Mouse (Mus musculus) adrenal gland, postnatal 0 days (tissue): ENCODE results near the gene Furin. TPM values are rescaled to one million over a fixed set of nuclear protein-coding genes. Genes with fewer than 3 reads are reported as not detected.

Source experiments
- polyA plus RNA-seq: library from polyadenylated mRNA; unstranded; fragments of >200 nt; fragmentation: Nextera tagmentation; extraction: Ambion mirVana; gene quantifications from 2 replicates; pipeline ENCODE4 v1.2.1, GENCODE M21; 2015

Gene Furin
- 15.9 and 30.9 TPM in 2 replicates for polyA plus RNA-seq

GRCm38 (mm10) chr7:80405188-80405695 lies at the start of gene Furin:
Furin (minus strand) TSS chr7:80405436.

DNA sequence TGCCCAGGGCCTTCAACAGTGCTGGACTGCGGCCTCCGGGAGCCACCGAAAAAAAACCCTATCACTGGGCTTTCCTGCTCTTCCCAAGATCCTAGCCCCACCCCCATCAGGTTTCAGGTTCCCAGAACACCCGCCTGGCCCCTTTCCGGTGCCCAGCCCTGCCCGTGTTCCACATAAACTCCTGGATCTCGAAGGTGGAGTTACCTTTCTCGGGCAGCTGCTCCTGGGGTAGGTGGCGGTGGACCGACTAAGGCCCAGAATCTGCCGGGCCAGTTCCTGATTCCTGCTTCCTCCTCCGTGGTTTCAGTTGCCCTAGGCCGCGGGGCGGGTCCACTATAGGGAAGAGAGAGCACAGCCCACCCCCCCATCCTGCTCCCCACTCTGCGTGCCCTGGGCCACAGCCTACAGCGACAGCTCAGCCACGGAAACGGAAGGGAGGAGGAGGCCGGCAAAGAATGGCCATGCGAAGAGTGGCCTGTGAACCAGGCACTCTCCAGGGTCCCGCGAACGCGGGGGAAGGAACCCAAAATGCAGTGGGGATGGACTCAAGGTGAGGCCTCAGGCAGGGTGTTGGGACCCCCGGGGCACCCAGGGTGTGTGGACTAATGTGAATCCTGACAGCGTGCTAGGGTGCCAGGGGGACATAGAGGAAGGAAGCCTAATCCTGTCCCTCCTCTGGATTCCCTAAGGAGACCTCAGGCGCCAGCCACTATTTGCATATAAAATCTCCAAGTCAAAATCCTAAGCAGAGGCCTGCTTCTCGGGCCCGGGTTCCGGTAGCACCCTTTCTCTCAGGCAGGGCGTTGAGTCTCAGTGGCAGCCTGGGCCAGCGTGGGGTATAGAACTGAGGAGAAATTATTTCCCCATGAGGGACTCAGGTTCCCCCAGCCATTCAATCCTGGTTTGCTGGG lies 17.3 kb downstream of the Furin start, which contains the start of gene Fes:
Fes (minus strand) TSS at position 314 of the 911 bp plus-strand sequence.

GRCm38 (mm10) chr7:80371041-80371751 lies 34.0 kb downstream of the Furin start, which contains the start of gene Man2a2:
Man2a2 (minus strand) TSS chr7:80371375.

DNA sequence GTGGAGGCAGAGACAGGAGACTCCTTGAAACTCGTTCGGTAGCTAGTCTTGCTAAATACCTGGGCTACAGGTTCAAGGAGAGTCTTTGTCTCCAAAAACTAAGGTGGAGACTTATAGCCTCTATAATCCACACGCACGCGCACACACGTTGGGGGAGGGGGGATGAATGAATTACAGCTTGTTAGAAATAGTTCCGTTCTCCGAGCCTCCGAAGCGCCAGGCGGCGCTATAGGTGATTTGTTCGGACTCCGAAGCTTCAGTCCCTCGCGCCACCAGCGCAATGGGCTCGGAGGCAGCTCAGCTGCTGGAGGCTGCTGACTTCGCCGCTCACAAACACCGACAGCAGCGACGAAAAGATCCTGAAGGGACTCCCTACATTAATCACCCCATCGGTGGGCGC lies 62.4 kb downstream of the Furin start, which contains the start of gene Hddc3:
Hddc3 (plus strand) TSS at position 247 of the 400 bp plus-strand sequence.

DNA sequence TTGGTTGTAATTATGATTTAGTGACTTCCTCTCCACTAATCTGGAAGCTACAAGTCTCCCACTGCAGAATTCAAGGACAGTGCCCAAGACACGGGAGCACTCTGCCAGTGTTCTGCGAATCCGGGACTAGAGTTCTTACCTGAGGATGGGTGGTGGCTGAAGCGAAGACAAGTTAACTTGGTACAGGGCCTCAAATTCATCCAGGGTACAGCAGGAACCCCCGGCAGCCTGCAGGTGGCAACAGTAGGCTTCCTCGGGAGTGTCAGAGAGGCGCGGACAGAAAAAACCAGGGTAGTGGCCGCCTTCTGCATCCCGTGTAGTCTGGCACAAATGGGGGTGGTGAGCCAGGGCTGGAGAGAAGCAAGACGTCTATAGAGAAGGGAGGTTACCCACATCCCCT lies 64.4 kb downstream of the Furin start, which contains the start of gene Unc45a:
Unc45a (minus strand) TSS at position 213 of the 400 bp plus-strand sequence.

Other genes with a start within 250 kb of the Furin start
- 15.1 and 26.1 TPM in 2 replicates for gene Sema4b, start 218.6 kb downstream of the Furin start, polyA plus RNA-seq
- 69.0 and 96.2 TPM in 2 replicates for gene Cib1, start 172.6 kb downstream of the Furin start, polyA plus RNA-seq
- 3.1 and 3.8 TPM in 2 replicates for gene Gdpgp1, start 172.6 kb downstream of the Furin start, polyA plus RNA-seq
- gene Ttll13, start 159.1 kb downstream of the Furin start, polyA plus RNA-seq = 1.5 and 2.5 TPM in 2 replicates
- 58.0 and 82.2 TPM in 2 replicates for gene Ngrn, start 144.2 kb downstream of the Furin start, polyA plus RNA-seq
- gene Vps33b, start 135.8 kb downstream of the Furin start, polyA plus RNA-seq = 7.8 and 11.2 TPM in 2 replicates
- 30.0 and 34.1 TPM in 2 replicates for gene Prc1, start 111.0 kb downstream of the Furin start, polyA plus RNA-seq
- gene Rccd1, start 81.0 kb downstream of the Furin start, polyA plus RNA-seq = 3.2 and 6.4 TPM in 2 replicates
- gene Unc45a, start 64.4 kb downstream of the Furin start, polyA plus RNA-seq = 23.6 and 27.4 TPM in 2 replicates
- gene Hddc3, start 62.3 kb downstream of the Furin start, polyA plus RNA-seq = 17.7 and 19.8 TPM in 2 replicates
- 12.8 and 18.1 TPM in 2 replicates for gene Man2a2, start 34.1 kb downstream of the Furin start, polyA plus RNA-seq
- 6.0 and 7.7 TPM in 2 replicates for gene Fes, start 17.5 kb downstream of the Furin start, polyA plus RNA-seq
- gene Blm, start 129.7 kb upstream of the Furin start, polyA plus RNA-seq = 4.1 and 6.7 TPM in 2 replicates